Mouse (Mus musculus): ENCODE measurements around the gene Hoxa6.

Hoxa6 gene

DNA sequence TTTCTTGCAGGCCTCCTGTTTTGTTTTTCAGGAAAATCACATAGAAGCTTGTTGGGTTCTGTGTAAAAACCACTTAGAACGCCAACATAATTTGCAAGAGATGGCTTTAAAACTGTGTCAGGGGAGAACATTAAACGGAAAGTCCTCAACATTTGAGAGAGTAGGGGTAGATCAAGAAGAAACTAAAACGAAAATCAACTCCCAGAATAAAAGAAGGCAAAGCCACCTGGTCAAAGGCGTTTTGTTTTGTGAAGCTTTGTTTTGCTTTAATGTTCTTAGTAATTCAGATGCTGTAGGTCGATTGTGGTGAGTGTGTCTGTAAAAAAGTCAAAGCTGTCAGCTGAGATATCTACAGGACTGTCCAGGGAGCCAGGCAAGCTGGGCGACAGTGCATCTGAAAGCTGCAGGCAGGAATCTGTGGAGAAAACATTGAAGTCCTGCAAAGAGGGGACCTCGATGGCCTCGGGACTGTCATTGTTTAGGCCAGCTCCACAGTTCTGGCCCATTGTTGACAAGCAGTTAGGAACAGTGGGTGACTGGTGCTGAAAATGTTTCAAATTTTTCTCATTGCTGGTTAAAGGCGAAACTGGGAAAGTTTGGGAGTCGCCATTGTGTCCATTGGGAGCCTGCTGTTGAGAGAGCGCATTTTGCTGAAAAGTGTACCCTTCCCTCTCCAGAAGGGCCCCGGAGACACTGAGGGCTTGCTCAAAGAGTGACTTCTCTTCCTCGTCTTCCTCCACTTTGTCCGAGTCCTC is 45.7 kb downstream of the Hoxa6 start:
- no peak for DNase-seq (ENCODE audit: low spot score)

DNA sequence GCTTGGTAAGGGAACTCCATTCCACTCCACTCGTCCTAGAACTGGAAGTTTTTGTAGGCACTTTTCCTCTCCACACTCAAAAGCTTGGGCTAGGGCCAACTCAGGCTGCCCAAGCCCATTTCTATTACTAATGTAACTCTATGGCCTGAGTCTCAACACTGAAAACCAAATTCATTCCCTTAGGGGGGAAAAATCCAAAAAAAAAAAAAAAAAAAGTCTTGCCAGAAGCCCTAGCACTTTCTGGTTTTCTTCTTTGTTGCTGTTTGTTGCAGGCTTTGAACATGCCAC is 46.5 kb downstream of the Hoxa6 start:
- DNase-seq (ENCODE audit: low spot score), result no peak

DNA sequence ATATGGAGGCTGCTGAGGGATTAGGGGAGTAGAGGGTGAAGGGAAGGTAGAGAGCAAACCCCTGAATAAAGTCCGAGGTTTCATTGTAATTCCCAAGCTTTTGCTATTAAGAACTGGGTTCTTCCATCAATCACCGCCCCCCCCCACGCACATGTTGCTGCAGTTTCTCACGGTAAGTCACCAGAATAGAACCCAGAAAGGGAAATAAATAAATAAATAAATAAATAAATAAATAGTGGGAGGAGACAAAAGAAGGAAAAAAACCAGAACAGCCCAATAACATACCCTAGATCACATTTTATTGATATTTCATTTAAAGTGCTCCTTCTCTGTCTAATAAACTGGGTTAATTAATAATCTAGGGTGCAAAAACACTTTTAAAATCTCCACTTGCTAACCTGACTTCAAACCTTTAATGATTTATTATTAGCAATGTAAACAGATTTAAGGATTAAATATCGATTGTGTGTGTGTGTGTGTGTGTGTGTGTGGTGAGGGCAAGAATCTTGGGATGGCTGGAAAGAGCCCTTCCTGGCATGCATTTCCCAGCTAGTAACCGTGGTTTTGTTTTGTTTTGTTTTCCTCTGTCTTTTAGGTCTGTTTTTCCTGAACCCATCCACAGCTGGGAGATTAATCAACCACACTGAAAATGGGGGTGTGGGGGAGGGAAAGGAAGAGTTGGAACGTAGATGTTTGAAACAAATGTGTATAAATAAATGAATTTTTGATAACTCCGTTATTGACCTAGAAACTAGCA is 47.0 kb downstream of the Hoxa6 start:
- DNase-seq (ENCODE audit: low spot score), result no peak

DNA sequence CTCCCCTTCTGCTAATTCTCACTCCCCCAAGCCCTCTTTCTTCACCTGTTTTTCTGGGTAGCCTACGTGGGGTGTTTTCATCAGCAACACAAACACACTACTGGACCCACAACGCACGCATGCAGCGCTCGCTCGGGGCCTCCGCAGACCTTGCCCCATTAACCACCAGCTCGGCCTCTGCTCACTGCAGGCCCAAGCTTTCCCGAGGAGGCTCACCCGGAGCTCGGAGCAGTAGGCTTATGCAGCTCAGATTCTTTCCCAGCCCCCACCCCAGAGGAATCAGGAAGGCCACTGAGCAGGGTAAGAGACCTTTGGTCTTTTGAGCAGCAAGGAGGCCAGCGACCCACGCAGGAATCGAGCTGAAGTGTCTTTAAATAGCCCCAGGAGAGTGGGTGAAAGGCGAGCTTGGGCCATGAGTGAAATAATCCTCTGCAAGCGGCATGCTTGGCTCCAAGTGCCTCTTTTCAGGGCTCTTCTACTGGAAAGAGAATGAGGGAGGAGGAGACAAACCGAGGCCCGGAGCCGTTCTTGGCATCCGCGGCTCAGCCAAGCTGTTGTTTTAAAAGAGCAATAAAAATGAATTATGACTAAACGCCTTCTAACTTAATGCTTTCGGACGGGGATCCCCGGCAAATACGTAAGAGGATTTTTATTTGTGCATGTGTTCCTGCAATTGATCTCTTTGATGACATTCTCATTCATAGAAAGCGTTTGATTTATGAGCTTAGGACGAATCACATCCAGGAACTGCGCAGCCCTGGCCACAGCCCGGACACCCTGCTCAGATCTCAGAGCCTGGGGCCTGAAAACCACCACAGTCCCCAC is 47.8 kb downstream of the Hoxa6 start:
- no peak for DNase-seq (ENCODE audit: low spot score)

DNA sequence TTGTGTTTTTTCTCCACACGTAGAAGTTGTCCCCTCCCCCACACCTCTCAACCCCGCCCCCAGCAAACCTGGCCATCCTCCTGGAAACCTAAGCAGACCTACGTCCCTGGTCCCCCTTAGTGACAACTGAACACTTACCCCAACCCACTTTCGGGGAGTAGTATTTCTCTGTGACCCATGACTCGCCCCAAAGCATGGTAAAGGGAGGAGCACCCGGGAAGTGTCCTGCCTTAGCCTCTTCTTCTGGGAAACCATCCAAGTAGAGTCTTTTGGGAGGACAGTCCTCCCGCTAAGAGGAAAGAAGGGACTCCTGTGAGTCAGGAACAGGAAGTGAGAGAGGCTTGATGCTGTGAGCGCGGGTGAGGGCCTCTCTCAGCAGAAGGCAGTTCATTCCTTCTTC is 48.5 kb downstream of the Hoxa6 start:
- DNase-seq (ENCODE audit: low spot score), result no peak

DNA sequence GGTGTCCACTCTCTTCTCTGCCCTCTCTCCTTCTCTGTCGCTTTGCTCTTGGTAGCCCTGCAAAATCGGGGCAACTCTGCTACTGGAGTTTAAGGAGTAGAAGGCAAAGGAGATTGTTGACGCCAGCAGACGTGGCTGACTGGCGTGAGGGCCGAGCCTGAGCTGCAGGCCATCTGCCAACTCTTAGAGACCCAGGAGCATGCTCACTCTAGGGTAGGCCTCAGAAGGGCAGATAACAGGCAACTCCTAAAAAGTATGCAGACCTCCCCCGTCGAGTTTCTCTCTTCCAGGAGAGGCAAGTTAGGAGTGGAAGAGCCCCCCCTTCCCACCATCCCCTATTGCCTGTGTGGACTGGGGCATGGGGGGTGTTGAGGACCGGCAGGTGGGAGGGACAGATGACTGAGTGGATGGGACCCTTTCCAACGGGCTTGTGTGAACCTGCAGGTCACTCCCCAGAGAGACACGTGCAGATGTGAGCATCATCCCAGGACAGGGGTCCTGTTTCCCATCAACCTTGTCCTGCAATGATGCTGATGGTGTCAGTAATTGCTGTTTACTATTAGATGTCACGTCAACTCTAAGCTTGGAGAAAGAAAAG is 49.3 kb downstream of the Hoxa6 start:
- no peak for DNase-seq (ENCODE audit: low spot score)

DNA sequence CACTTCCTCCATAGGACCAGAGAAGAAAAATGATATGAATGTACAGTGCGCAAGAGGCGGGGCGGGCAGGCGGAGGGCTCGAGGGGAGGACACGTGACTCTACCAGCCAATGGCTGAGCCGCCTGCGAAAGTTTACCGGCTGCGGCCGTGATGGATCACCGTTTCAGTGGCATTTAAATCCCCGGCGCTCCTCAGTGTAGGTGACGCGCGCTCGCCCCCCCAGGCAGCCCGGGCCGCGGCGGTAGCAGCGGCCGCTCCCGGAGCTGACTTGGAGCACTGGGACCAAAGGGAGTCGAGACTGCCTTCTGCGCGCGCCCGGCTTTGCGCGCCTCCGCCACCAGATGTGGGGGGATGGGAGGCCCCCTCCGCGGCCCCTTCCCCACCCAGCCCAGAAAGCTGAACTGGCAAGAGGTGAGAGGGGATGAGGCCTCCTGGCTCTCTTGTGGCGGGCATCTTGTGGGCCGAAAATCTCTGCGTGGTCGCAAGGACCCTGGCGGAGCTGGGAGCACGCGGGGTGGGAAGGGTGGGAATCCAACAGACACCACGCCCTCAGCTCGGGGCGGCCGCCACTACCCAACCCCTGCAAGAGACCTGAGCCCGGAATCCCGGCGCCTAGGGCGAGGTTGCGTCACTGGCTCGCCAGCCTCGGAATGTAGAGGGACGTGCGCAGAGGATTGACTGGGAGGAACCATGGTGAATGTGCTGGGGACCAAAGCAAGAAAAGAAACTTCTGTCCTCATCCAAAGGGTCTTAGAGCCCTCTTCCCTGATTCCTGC is 50.1 kb downstream of the Hoxa6 start, which contains the start of gene Hoxa1:
Gene Hoxa1 (minus strand): TSS at position 42 of the 776 bp plus-strand sequence.
- DNase-seq (ENCODE audit: low spot score), result peak; percentile 67

DNA sequence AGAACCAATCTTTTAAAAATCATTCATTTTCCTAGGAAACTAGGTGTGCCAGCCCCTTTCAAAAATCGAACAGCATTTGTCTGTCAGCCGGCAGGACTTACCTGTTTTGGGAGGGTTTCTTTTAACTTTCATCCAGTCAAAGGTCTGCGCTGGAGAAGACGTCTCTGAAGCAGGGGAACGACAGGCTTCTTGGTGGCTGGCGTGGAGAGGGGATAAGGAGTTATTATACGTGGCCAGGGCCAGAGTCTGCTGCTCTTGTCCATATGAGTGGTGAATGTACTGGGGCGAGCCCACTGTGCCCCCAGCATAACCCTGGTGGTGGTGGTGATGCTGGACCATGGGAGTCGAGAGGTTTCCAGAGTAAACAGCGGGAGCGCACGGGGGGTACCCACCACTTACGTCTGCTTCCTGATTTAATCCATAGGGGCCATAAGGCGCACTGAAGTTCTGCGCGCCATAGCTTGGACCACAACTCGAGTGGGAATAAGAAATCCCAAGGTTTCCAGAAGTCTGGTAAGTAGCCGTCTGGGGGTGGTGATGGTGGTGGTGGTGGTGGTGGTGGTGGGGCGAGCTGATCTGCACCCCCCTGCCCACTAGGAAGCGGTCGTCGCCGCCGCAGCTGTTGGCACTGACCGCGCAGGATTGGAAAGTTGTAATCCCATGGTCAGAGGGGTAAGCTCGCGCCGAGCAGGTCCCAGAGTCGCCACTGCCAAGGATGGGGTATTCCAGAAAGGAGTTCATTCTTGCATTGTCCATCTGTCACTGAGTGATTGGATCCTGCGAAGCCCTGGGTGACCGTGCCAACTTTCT is 50.9 kb downstream of the Hoxa6 start:
- no peak for DNase-seq (ENCODE audit: low spot score)

DNA sequence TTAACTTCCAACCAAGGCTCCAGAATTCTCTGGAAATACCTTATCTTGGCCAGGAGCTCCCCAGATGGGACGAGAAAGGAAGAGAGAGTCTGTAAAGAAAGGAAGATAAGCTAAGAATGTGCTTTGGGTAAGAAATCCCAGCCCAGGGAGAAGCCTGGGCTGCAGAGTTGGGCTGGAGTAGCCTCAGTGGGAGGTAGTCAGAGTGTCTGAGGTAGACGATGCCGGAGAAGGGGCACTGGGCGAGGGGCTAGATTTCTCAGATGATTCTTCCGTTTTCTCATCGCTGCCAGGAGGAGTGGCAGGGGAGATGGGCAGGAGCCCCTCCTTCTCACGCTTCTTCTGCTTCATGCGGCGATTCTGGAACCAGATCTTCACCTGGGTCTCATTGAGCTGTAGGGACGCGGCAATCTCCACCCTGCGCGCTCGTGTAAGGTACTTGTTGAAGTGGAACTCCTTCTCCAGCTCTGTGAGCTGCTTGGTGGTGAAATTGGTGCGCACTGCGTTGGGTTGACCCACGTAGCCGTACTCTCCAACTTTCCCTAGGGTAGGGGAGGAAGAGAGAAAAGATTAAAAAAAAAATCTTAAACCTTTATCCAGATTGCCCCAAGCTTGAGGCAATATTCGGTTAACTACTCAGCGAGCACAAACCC is 51.8 kb downstream of the Hoxa6 start:
- DNase-seq (ENCODE audit: low spot score), result no peak
